ENCODE assay signal across 21 mouse cellular contexts in genomic region chrX:130351480-130351879, GRCm38 (mm10).
DNase-seq lines count a peak whose midpoint lies in the region; ATAC-seq lines count a peak whose summit lies in the region.
"Had no signal": no experiment of that assay in that cellular context is flagged by ENCODE, and none has a peak within 500 bp of the region (broad histone marks: within the 10 kb centered on the region; RNA-seq: fewer than 3 reads in every experiment).

No protein-coding gene starts in this region.

- no peaks in the 10 kb centered on the region for H3K36me3 ChIP-seq in midbrain, embryonic 11.5 days (ENCODE audit: control insufficient read depth, insufficient read depth, low read length)
- H3K36me3 ChIP-seq in midbrain, embryonic 10.5 days = no peaks in the 10 kb centered on the region
- no peaks in the 10 kb centered on the region for H3K36me3 ChIP-seq in forebrain, embryonic 14.5 days (ENCODE audit: control insufficient read depth, insufficient read depth, low read length)
- H3K36me3 ChIP-seq in midbrain, embryonic 13.5 days = no peaks in the 10 kb centered on the region
- H3K36me3 ChIP-seq: embryonic facial prominence, embryonic 12.5 days; G1E; heart, embryonic 12.5 days; hindbrain, embryonic 10.5 days had no signal

- ATAC-seq in midbrain, embryonic 11.5 days (ENCODE audit: low FRiP score) = peak; percentile 58
- peak; percentile 81 for ATAC-seq in forebrain, embryonic 14.5 days
- ATAC-seq in midbrain, embryonic 13.5 days = peak; percentile 88
- ATAC-seq: hindbrain, embryonic 16.5 days; inflammation-experienced regulatory T-cells, adult 6 months had no signal

- no peaks in the 10 kb centered on the region for H3K27me3 ChIP-seq in midbrain, embryonic 11.5 days (ENCODE audit: control insufficient read depth, insufficient read depth, low read length)
- H3K27me3 ChIP-seq in midbrain, embryonic 10.5 days (ENCODE audit: low read depth, poor library complexity, severe bottlenecking) = no peaks in the 10 kb centered on the region
- no peaks in the 10 kb centered on the region for H3K27me3 ChIP-seq in forebrain, embryonic 14.5 days (replicated peaks; ENCODE audit: control insufficient read depth, insufficient read depth, low read length)
- no peaks in the 10 kb centered on the region for H3K27me3 ChIP-seq in midbrain, embryonic 13.5 days
- H3K27me3 ChIP-seq: embryonic facial prominence, embryonic 12.5 days; heart, embryonic 12.5 days had no signal

- no peak overlapping the region for H3K4me2 ChIP-seq in midbrain, embryonic 11.5 days
- H3K4me2 ChIP-seq in forebrain, embryonic 14.5 days (ENCODE audit: low read length) = no peak overlapping the region
- H3K4me2 ChIP-seq in midbrain, embryonic 13.5 days (replicated peaks) = no peak overlapping the region
- H3K4me2 ChIP-seq: embryonic facial prominence, embryonic 12.5 days; heart, embryonic 12.5 days had no signal

- no peaks in the 10 kb centered on the region for H3K9me3 ChIP-seq in midbrain, embryonic 11.5 days (ENCODE audit: control insufficient read depth, low read length)
- H3K9me3 ChIP-seq in midbrain, embryonic 10.5 days (replicated peaks) = no peaks in the 10 kb centered on the region
- H3K9me3 ChIP-seq in forebrain, embryonic 14.5 days (replicated peaks; ENCODE audit: control insufficient read depth, low read length) = no peaks in the 10 kb centered on the region
- H3K9me3 ChIP-seq in midbrain, embryonic 13.5 days = no peaks in the 10 kb centered on the region
- H3K9me3 ChIP-seq: embryonic facial prominence, embryonic 12.5 days; G1E; heart, embryonic 12.5 days; hindbrain, embryonic 10.5 days had no signal

- H3K9ac ChIP-seq in midbrain, embryonic 11.5 days (ENCODE audit: low read length) = no peak overlapping the region
- H3K9ac ChIP-seq in forebrain, embryonic 14.5 days (ENCODE audit: low read length) = no peak overlapping the region
- H3K9ac ChIP-seq in midbrain, embryonic 13.5 days (replicated peaks) = no peak overlapping the region
- H3K9ac ChIP-seq: embryonic facial prominence, embryonic 12.5 days; heart, embryonic 12.5 days had no signal

- no peaks in the 10 kb centered on the region for H3K4me1 ChIP-seq in midbrain, embryonic 11.5 days (ENCODE audit: control insufficient read depth, insufficient read depth, low read length)
- H3K4me1 ChIP-seq in midbrain, embryonic 10.5 days = no peaks in the 10 kb centered on the region
- H3K4me1 ChIP-seq in forebrain, embryonic 14.5 days (ENCODE audit: control insufficient read depth, insufficient read depth, low read length) = no peaks in the 10 kb centered on the region
- no peaks in the 10 kb centered on the region for H3K4me1 ChIP-seq in midbrain, embryonic 13.5 days (replicated peaks)
- H3K4me1 ChIP-seq: embryonic facial prominence, embryonic 12.5 days; heart, embryonic 12.5 days; hindbrain, embryonic 10.5 days had no signal

- no peak overlapping the region for H3K4me3 ChIP-seq in midbrain, embryonic 11.5 days (ENCODE audit: low read depth, low read length)
- no peak overlapping the region for H3K4me3 ChIP-seq in midbrain, embryonic 10.5 days
- H3K4me3 ChIP-seq in forebrain, embryonic 14.5 days (ENCODE audit: low read depth, low read length) = no peak overlapping the region
- no peak overlapping the region for H3K4me3 ChIP-seq in midbrain, embryonic 13.5 days (replicated peaks)
- H3K4me3 ChIP-seq: embryonic facial prominence, embryonic 12.5 days; gastrocnemius, adult 2 months; heart, embryonic 12.5 days; hindbrain, embryonic 10.5 days had no signal

- H3K27ac ChIP-seq in midbrain, embryonic 11.5 days (ENCODE audit: low read depth, low read length) = no peak overlapping the region
- no peak overlapping the region for H3K27ac ChIP-seq in midbrain, embryonic 10.5 days (replicated peaks)
- no peak overlapping the region for H3K27ac ChIP-seq in forebrain, embryonic 14.5 days (ENCODE audit: low read depth, low read length)
- H3K27ac ChIP-seq in midbrain, embryonic 13.5 days = no peak overlapping the region
- H3K27ac ChIP-seq: embryonic facial prominence, embryonic 12.5 days; gastrocnemius, adult 2 months; hindbrain, embryonic 10.5 days had no signal

- DNase-seq in midbrain, embryonic 11.5 days (ENCODE audit: low spot score, missing footprints) = no peak
- no peak for DNase-seq in midbrain, embryonic 10.5 days (ENCODE audit: low spot score)
- DNase-seq in forebrain, embryonic 14.5 days (ENCODE audit: low spot score) = peak; percentile 56
- DNase-seq in retina, embryonic 14.5 days (ENCODE audit: low spot score) = peak; percentile 56
- DNase-seq in lung, postnatal 25 days (ENCODE audit: low spot score) = no peak
- no peak for DNase-seq in kidney, postnatal 14 days
- no peak for DNase-seq in cerebellum, postnatal 14 days
- DNase-seq: adrenal gland, adult 8-10 months; adrenal gland, postnatal 36 days; cerebellum, adult 11 months; cerebellum, adult 8-10 months; cerebellum, postnatal 25 days; gastrocnemius, adult 2 months; gastrocnemius, postnatal 25 days had no signal

- 49% methylated on average over 7 of the region's 7 CpGs for WGBS in midbrain, embryonic 11.5 days
- 73% methylated on average over 7 of the region's 7 CpGs for WGBS in midbrain, embryonic 10.5 days
- 38% methylated on average over 7 of the region's 7 CpGs for whole genome bisulfite sequencing in forebrain, embryonic 14.5 days
- WGBS in midbrain, embryonic 13.5 days = 37% methylated on average over 7 of the region's 7 CpGs

Comparison
In these comparisons a context has a peak if more than half of its experiments do, and no peak if none do; other contexts are left out.
1. DNase-seq: peak in forebrain, embryonic 14.5 days (single experiment) and retina, embryonic 14.5 days (single experiment); none in midbrain, embryonic 11.5 days (single experiment), midbrain, embryonic 10.5 days (single experiment), lung, postnatal 25 days (single experiment), kidney, postnatal 14 days (single experiment) and cerebellum, postnatal 14 days (0 of 2).
2. Peak in every context shown above with its lines, with median percentiles within 50 percentile points of each other: ATAC-seq.